Mouse (Mus musculus): Measurements from ENCODE around the gene Asl.

Asl gene

DNA sequence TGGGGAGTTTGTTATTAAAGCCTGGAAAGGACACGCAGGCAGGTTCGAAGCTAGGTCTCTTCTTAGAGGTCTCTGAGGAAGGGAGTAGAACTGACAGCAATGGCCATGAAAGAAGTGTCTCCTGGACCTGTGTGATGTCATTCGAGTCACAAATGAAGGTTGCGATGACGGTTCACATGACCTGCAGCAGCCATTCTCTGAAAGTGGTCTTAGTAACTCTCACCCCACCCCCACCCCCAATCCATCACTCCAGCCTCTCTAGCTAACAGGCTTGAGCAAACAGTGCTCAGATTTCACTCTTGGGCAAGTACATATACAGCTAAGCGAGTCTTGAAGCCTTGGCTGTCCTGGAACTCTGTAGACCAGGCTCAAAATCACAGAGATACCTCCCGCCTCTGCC, 25.8 kb downstream of the Asl start:
- DNase-seq (ENCODE audit: low read depth), result no peak

DNA sequence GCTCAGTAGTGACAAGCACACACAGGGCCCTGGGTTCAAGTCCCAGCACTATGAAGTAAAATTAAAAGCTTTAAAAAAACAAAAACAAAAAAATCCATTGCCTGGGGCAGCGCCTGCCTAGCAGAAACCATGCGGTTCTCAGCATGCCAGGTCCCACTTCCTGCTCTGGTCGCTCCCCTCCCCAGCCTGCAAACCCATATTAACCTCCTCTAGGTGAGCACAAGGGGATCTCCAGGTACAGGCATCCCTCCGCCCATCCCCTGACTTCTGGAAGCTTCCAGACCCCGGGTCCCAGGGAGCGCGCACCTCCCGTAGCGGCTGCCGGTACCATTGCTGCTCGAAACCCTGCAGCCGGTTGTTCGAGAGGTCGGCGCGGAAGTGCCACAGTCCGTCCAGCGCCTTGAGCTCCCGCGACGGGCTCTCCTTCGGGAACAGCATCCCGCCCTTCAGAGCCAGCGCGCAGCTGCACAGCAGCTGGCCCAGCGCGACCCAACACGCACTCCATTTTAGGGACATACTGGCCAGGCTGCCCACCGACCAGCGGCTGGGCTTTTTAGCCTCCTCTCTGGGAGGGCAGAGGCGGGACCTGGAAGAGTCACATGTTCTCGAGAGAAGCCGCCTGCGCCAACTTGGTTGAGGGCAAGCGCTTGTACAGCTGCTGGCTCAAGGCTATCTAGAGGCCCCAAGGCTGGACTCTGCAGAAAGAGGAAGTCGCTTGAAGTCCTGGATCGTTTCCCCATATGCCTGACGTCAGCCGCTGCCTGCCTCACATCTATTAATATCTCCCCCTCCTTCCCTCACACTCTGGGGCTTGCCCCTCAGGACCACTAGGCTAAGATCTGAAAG, 26.5 kb downstream of the Asl start, which contains the start of gene Gusb:
TSS of gene Gusb (minus strand) at position 749 of the 846 bp plus-strand sequence.
- peak; percentile 70 for DNase-seq (ENCODE audit: low read depth)

DNA sequence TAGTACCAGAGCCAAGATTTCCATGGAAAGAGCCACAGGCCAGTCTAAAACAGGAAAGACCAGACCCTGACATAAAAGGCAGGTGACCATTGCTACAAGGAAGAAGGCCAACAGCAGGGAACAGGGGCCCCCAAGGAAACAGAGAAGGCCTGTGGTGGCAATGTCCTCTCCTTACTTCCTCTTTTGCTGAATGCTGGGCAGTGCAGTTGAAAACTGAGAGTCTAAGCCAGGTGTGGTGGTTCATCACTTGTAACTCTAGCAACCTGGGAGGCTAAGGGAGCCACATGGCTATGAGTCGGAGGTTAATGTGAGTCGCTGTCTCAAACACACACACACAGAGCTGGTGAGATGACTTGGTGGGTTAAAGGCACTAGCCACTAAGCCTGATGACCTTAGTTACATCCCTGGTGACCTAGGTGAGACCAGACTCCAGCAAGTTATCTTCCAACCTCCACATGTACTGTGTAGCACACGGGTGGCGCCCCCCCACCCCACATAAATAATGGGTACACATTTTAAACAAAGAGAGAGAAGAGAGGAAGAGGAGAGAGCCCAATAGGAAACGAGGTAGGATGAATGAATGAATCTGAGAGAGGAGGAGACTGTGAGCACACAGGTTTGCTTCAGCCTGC, 27.6 kb downstream of the Asl start:
- no peak for DNase-seq (ENCODE audit: low read depth)

DNA sequence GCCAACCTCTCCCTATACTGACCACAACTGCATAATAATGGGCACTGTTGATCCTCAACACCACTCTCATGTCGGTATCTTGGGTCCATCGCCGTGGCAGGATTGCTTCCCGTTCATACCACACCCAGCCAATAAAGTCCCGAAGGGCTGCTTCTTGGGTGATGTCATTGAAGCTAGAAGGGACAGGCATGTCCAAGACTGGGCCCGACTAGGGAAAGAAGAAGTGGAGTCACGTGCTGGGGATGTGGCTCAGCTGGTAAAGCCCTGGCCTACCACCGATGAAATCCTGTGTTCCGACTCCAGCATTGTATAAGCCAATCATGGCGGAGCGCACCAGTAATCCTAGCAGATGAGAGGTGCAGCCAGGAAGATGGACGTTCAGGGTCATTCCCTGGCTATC, 28.3 kb downstream of the Asl start:
- no peak for DNase-seq (ENCODE audit: low read depth)

DNA sequence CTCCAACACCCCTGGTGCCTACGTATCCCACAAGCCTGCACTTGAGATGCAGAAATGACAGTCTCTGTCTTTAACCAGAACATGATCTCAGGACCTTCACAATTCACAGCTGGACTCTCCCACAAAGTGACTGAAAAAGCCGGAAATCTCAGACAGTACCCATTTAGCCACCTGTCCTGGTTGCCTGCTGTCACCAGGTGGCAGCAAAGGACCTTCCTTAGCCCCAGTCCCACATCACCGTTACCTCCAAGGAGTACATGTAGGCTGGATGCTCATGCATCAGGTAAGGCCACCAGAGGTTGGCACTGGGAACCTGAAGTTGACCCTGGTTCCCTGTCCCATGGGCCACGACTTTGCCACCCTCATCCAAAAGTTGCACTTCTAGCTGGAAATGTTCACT, 29.9 kb downstream of the Asl start:
- DNase-seq (ENCODE audit: low read depth), result peak; percentile 62

DNA sequence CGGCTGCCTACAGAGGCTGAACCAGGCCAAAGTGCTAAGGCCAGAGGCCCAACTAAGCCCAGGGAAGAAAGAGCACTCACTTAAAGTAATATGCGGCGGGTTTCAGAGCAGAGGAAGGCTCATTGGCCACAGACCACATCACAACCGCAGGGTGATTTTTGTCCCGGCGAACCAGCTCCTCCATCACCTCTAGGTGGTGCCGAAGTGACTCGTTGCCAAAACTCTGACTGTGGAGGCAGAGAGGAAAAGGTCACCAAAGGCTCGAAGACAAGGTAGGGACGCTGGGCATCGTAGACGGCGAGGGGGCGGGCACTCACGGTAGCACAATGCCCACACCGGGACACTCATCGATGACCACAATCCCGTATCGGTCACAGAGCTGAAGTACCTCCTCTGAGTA, 31.3 kb downstream of the Asl start:
- DNase-seq (ENCODE audit: low read depth), result no peak

DNA sequence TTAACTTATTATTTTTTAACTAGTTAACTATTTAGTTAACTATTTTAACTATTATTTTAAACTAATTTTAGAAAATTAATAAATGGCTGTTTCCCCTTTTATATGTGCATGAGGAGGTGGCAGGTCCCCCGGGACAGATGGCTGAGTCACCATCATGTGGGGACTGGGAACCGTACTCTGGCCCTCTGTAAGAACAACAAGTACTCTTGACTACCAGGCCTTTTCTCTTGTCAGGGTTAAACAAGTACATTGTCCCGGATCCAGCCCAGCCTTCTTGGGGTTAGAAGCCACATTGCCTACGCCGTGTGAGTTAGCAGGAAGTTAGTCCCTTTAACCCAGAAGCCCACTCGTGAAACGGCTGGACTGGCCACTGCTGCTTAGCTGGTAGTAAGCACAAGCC, 34.1 kb downstream of the Asl start:
- DNase-seq (ENCODE audit: low read depth), result no peak

DNA sequence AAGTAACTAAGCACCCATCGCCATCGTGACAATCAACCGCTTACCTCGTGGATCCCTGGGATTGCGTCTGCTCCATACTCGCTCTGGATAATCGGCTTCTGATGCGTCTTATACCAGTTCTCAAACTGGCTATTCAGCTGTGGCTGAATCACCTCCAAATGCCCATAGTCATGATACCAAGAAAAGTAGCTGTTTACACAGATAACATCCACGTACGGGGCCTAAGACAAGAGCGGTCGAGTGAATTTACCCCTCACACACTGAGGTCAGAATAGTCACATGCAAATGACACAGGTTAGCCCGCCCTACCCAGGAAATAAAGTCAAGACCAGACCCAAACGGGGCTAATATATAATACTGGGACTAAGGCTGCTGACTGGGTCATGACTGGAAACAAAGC, 35.7 kb downstream of the Asl start:
- no peak for DNase-seq (ENCODE audit: low read depth)

DNA sequence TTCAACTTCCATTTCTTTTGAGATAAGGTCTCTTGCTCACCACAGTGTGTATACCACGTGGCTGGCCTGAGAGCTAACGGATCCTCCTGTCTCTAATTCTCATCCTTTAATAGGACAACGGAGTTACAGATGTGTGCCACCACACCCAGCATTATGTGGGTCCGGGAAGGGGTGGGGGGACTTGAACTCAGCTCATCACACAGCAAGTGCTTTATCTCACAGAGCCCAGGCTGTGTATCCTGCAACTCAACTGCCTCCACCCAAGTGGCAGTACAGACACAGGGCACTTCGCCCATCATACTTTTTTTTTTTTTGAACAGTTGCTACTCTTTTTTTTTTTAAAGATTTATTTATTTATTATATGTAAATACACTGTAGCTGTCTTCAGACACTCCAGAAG, 37.1 kb downstream of the Asl start:
- DNase-seq (ENCODE audit: low read depth), result no peak

DNA sequence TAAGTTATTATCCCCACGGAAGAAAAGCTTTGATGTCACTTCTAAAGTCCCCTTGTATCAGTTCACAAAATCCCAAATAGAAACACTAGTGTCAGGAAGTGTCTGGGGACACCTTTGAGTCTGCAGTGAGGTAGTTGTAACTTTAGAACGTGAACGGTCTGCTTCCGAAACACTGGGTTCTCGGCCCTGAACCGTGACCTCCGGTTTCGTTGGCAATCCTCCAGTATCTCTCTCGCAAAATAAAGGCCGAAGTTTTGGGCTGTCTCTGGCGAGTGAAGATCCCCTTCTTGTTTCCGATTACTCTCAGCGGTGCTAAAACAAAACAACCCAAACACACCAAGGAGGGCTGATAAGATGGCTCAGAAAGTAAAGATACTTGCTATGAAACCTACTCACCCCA, 39.7 kb downstream of the Asl start:
- DNase-seq (ENCODE audit: low read depth), result no peak

DNA sequence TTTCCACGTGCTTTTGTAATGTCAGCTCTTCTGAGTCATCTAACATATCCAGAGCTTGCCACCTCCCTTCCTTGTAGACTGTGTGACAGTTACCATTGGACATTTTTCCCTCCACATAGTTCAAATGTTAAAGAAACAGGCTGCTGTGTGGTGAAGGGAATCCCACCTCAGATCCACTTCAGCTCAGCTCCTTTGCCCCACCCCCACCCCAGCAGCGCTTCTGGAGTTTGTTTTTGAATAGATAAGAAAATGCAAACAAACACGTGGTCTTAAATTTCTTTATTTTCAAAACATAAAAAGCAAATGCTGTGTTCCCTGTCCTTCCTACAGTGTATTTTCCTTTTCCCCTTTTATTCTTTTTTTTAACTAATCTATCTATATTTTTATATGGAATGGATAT, 48.8 kb downstream of the Asl start:
- no peak for DNase-seq (ENCODE audit: low read depth)

DNA sequence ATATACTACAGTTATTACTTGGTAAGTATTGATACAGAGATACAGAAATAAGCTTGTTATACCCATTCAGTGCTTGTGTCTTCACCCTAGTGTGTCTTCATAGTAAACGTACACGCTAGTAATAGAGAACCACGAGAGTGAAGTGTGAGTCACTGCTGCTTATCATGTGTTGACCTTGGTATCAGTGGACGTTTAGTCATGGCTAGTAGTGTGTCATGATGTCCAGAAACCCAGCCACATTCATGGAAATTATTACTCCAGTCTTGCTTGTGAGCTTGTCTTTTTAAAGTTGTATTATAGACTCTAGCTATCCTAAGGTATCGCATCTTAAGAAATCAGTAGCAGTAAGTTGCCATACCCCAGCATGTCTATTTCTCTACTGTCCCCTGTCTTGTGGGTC, 50.4 kb downstream of the Asl start:
- DNase-seq (ENCODE audit: low read depth), result no peak

DNA sequence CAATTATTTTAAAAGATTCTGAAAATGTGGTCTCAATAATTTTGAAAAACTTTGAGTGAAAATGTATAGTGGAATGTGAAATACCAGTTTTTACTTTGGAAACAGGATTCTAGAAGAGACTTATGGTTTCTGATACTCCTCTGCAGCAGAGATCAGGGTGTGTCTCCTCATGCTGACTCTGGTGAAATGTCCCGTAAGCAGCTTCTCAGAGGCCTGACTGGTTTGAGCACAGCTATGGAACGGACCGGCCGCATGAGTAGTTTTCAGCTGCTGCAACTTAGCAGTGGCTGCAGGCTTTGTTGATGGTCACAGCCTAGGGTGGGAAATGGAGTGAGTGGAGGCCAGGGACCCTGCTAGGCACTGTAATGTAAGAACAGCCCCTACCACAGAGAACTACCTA, 51.3 kb downstream of the Asl start:
- no peak for DNase-seq (ENCODE audit: low read depth)

DNA sequence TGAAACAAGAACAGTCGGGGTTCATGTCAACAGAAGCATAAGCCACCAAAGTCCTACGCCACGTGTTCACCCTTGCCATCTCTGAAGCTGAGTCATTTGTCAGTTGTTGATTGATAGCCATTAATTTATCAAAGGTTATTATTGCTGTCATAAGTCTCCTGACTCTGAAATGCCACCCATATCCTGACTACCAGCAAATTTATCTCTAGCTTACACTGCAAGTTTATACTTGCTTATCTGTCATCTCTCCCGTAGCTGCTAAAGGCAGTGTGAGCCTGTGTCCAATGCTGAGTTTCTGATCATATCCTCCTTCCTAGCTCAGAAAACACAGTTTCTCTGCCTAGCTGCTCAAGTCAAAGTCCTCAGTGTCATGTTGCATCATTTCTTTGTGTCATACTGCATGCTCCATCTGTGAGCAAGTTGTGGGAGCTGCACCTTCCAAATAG, 54.2 kb downstream of the Asl start:
- DNase-seq (ENCODE audit: low read depth), result peak; percentile 57

DNA sequence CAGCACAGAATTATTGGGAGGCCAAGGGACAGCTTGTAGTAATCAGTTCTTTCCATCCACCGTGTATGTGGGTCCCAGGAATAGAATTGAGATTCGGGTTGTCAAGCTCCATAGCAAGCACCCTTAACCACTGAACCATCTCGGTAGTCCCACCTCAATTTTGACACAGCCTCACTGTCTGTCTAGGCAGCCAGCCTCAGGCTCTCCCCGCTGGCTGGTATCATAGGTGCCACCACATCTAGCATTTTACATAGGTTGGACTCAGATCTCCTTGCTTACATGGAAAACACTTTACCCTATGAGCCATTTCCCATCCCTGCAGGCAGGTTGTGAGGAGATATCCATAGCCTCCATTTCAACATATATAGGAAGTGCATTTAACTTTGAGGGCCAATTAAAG, 54.7 kb downstream of the Asl start:
- DNase-seq (ENCODE audit: low read depth), result no peak

DNA sequence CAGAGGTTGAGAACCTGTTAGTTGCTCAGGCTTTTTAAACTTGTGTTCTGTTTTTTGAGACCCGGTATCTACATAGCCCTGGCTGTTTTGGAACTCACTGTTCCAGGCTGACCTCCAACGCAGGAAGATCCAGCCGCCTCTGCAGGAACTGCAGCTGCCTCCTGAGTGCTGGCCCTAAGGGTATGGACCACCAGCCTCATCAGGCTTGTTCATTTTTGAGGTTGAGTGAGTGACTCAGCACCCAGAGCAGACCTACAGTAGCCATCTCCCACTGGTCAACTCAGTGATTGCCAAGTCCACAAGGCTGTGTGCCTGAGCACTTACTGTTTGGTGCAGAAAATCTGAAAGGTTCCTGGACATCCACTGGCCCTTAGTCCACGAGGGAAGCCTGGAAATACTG, 57.6 kb downstream of the Asl start:
- no peak for DNase-seq (ENCODE audit: low read depth)

DNA sequence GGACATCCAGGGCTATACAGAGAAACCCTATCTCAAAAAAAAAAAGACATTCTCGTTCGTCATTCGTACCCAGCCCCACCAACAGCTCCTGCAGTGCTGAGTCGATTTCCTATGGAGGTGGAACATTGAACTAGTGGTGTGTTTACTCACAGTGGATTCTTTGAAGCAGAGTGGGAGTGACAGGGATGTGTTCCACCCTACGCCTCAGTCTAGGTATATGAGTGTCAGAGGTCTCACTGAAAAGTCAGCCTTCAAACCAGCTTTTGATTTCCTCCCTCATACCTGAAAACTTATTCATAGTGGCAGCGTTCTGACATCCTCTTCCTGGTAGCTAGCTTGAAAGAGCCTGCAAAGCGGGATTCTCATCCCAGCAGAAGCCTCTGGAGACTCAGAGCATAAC, 60.6 kb downstream of the Asl start:
- DNase-seq (ENCODE audit: low read depth), result no peak

DNA sequence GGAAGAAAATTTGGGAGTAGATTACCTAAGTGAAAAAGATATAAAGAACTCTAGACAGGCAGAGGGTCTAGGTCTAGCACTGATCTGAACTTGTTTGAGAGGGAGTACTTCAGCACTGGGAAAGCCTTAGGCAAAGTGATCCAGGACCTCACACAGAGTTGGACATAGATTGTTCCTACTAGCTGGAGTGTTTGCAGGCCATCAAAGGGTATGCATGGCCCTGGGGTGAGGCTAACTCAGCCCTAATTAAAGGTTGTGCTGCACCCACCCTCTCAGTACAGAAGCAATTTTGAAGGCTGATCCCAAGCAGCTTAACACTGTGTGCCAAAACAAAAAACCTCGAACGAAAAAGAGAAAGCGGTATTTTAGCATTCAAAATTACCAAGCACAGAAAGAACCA, 62.6 kb downstream of the Asl start:
- DNase-seq (ENCODE audit: low read depth), result no peak

DNA sequence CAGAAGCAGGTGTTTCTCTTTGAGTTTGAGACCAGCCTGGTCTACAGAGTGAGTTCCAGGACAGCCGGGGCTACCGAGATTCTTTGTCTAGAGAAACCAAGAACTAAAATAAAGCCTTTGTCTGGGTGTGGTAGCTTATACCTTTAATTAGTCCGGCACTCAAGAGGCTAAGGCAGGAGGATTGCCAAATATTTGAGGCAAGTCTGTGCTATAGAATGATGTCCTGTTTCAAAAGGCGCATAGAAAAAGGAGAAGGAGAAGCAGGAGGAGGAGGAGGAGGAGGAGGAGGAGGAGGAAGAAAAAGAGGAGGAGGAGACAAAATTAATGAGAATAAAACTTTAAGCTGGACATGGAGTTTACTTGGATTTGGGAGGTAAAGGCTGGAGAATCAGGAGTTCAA, 65.8 kb downstream of the Asl start:
- DNase-seq (ENCODE audit: low read depth), result no peak
